Mouse (Mus musculus) kidney, embryonic 15.5 days (tissue): Measurements from ENCODE around the gene Kcnk5. TPM values are rescaled to one million over a fixed set of nuclear protein-coding genes. Genes with fewer than 3 reads are reported as not detected.

Experiments
- ATAC-seq: fragments of 200-750 bp; cut with Nextera tagmentation; replicated peaks from 2 replicates; pipeline ENCODE4 v1.8.0; 2017; ENCODE audit warnings: moderate TSS enrichment; ENCODE audit not compliant: low FRiP score
- H3K27ac ChIP-seq: fragments of 300-500 bp; sonication (generic); 2 replicates; pipeline ENCODE4 v1.5.1; 2015; ENCODE audit warnings: mild to moderate bottlenecking, inconsistent platforms
- H3K27me3 ChIP-seq: fragments of 300-500 bp; sonication (generic); 2 replicates; pipeline ENCODE4 v1.6.1; 2015; ENCODE audit warnings: inconsistent platforms
- H3K36me3 ChIP-seq: fragments of 300-500 bp; sonication (generic); 2 replicates; pipeline ENCODE4 v1.6.1; 2015; ENCODE audit warnings: inconsistent platforms
- H3K4me1 ChIP-seq: fragments of 300-500 bp; sonication (generic); 2 replicates; pipeline ENCODE4 v1.6.1; 2015; ENCODE audit warnings: inconsistent platforms
- H3K4me2 ChIP-seq: fragments of 300-500 bp; sonication (generic); 2 replicates; pipeline ENCODE4 v1.6.1; 2015; ENCODE audit warnings: moderate library complexity, mild to moderate bottlenecking, inconsistent platforms
- H3K4me3 ChIP-seq: fragments of 300-500 bp; sonication (generic); replicated peaks from 2 replicates; pipeline ENCODE4 v1.5.1; 2015; ENCODE audit warnings: mild to moderate bottlenecking, inconsistent platforms
- H3K9ac ChIP-seq: fragments of 300-500 bp; sonication (generic); 2 replicates; pipeline ENCODE4 v1.6.1; 2015; ENCODE audit warnings: mild to moderate bottlenecking, inconsistent platforms
- H3K9me3 ChIP-seq: fragments of 300-500 bp; sonication (generic); replicated peaks from 2 replicates; pipeline ENCODE4 v1.6.1; 2016; ENCODE audit warnings: inconsistent platforms
- WGBS: fragments of 180-500 bp; shearing (Covaris S2); methylation state at CpG from one replicate; pipeline ENCODE4 v1.1.7; 2015; ENCODE audit warnings: mixed read lengths; 5-methylcytosine and 5-hydroxymethylcytosine counted together
- polyA plus RNA-seq: library from polyadenylated mRNA; unstranded; fragments of >200 nt; fragmentation: Nextera tagmentation; extraction: Ambion mirVana; gene quantifications from 2 replicates; pipeline ENCODE4 v1.2.1, GENCODE M21; 2015

The Kcnk5 gene
- polyA plus RNA-seq, 1 experiment from 2014 or later = 17.3 TPM

DNA sequence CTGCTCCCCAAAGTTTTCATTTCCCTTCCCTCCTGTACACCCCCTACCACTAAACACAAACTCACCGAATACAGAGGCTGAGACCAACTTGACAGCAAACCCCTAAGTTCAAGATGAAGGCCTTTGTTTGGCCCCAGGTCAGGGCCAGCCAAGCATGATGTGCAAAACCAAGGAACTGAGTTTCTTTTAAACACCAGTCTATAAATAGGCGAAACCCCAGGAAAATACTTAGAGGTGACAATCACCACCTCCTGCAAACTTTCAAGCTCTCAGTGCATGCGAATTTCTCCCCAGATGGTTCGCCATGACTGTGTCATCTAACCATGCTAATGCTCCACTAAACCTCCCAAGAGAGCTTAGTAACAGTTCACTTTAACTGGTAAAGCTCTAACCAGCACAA lies 5.9 kb downstream of the Kcnk5 start:
- Histone ChIP-seq H3K4me3 (no peak overlapping the region), H3K9me3 (no peaks in the 10 kb centered on the region), H3K4me1 (peaks cover 58% of the 10 kb centered on the region), H3K27ac (no peak overlapping the region), H3K36me3 (no peaks in the 10 kb centered on the region), H3K9ac (no peak overlapping the region), H3K27me3 (no peaks in the 10 kb centered on the region), H3K4me2 (no peak overlapping the region)
- WGBS = 83% methylated on average over 4 of the region's 4 CpGs
- ATAC-seq = no peak

DNA sequence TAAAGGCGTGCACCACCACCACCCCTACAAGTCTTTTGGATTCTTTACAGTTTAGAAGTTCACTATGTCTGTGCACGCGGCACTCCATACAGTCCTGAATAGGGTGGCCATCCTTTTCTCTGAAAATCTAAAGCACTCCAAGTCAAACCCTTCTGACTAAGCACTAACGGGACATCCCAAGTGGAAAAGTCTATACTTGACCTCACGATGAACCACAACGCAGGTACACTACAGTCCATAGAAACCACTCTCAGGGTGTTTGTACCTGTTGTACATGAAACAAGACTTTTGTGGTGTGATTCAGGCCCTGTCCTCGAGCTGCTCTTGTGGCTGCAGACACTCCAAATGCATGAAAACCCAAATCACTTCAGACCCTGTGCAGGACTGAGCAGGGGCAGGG lies 6.5 kb downstream of the Kcnk5 start:
- Histone ChIP-seq H3K4me3 (no peak overlapping the region), H3K9me3 (no peaks in the 10 kb centered on the region), H3K27me3 (no peaks in the 10 kb centered on the region), H3K4me2 (no peak overlapping the region), H3K36me3 (no peaks in the 10 kb centered on the region), H3K9ac (no peak overlapping the region), H3K4me1 (peaks cover 52% of the 10 kb centered on the region), H3K27ac (no peak overlapping the region)
- WGBS = 91% methylated on average over 7 of the region's 7 CpGs
- no peak for ATAC-seq

GRCm38 (mm10) chr14:20174696-20175095 lies 6.9 kb downstream of the Kcnk5 start:
- Histone ChIP-seq H3K4me3 (no peak overlapping the region), H3K27me3 (no peaks in the 10 kb centered on the region), H3K9me3 (no peaks in the 10 kb centered on the region), H3K4me2 (no peak overlapping the region), H3K4me1 (peaks cover 47% of the 10 kb centered on the region), H3K9ac (no peak overlapping the region), H3K36me3 (no peaks in the 10 kb centered on the region), H3K27ac (no peak overlapping the region)
- ATAC-seq = no peak
- 87% methylated on average over 6 of the region's 6 CpGs for WGBS

DNA sequence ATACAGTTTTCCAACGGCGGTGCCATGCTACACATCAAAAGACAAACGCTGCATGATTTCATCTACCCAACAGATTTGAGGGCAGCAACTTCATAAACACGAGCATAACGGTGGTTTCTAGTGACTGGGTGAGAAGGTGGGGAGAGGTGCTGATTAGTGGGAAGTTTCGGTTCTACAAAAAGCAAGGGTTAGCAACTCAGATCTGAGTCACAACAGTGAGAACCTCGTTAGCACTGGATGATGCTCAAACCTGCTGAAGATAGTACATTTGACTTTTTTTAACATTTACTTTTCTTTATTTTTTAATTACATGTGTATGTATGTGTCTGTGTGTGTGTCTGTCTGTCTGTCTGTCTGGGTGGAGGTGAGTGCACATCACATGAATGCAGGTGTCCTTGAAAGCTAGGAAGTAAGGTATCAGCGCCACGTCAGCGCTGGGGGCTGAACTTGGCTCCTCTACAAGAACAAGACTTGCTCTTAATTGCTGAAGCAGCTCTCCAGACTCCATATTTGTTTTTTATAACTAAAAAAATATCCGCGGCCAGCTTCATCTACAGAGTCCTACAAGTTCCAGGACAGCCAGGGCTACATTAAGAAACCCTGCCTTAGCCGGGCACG lies 7.6 kb downstream of the Kcnk5 start:
- H3K27ac ChIP-seq = no peak overlapping the region
- ATAC-seq = no peak
- H3K27me3 ChIP-seq = no peaks in the 10 kb centered on the region
- no peaks in the 10 kb centered on the region for H3K9me3 ChIP-seq
- peaks cover 40% of the 10 kb centered on the region for H3K4me1 ChIP-seq
- no peak overlapping the region for H3K4me3 ChIP-seq
- no peak overlapping the region for H3K9ac ChIP-seq
- WGBS = 93% methylated on average over 14 of the region's 14 CpGs
- no peaks in the 10 kb centered on the region for H3K36me3 ChIP-seq
- H3K4me2 ChIP-seq = no peak overlapping the region

DNA sequence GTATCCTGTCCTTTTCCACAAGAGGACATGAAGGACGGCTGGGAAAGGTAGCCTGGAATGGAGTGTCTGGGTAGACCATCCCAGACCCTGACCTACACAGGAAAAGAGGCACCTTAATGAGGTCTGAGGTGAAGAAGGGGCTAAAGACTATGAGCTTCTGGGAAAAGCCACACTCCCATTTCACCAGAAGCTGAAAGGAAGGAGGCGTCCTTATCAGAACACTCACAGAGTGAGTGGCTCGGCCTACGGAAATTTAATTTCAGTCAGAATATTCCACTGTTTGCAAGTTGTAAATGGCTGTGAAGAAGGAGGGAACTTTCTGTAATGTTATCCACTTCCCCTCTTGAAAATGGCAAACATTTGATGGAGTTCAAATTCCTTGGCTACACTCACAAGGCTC lies 8.7 kb downstream of the Kcnk5 start:
- 40% methylated on average over 4 of the region's 4 CpGs for WGBS
- no peak for ATAC-seq
- Histone ChIP-seq H3K4me3 (no peak overlapping the region), H3K36me3 (no peaks in the 10 kb centered on the region), H3K4me1 (peaks cover 40% of the 10 kb centered on the region), H3K27me3 (no peaks in the 10 kb centered on the region), H3K9me3 (no peaks in the 10 kb centered on the region), H3K9ac (no peak overlapping the region), H3K4me2 (no peak overlapping the region), H3K27ac (0 out of 2 replicates have a peak overlapping the region, but pooled peaks have one; percentile 45)

DNA sequence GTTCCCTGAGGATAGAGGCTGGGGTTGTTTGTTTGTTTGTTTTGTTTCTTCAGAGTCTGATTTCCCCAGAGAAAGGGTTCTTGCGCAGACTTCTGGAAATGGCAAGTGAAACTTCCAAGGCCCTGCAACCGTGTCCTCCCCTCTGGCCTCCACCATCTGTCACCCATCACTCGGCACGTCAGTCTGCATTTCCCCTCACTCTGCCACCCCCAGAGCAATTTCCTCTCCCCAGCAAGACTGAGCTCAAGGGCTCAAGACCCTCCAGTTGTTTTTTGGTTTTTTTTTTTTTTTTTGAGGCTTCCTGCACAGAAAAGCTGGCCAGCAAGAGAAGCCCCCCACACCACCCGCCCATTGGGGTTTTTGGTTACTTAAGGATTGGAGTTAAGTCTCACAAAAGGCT lies 9.1 kb downstream of the Kcnk5 start:
- no peak overlapping the region for H3K9ac ChIP-seq
- no peak overlapping the region for H3K4me2 ChIP-seq
- H3K4me3 ChIP-seq = no peak overlapping the region
- no peaks in the 10 kb centered on the region for H3K9me3 ChIP-seq
- H3K4me1 ChIP-seq = peaks cover 40% of the 10 kb centered on the region
- no peak for ATAC-seq
- 34% methylated on average over 5 of the region's 5 CpGs for WGBS
- H3K36me3 ChIP-seq = no peaks in the 10 kb centered on the region
- H3K27ac ChIP-seq = 0 out of 2 replicates have a peak overlapping the region, but pooled peaks have one; percentile 45
- no peaks in the 10 kb centered on the region for H3K27me3 ChIP-seq

- peaks cover 42% of the 10 kb centered on the region for H3K4me1 ChIP-seq
- no peaks in the 10 kb centered on the region for H3K27me3 ChIP-seq
- H3K4me2 ChIP-seq = no peak overlapping the region
- H3K9me3 ChIP-seq = no peaks in the 10 kb centered on the region
- 77% methylated on average over 3 of the region's 3 CpGs for WGBS
- ATAC-seq = no peak
- H3K9ac ChIP-seq = no peak overlapping the region
- no peak overlapping the region for H3K27ac ChIP-seq
- H3K4me3 ChIP-seq = no peak overlapping the region
- H3K36me3 ChIP-seq = no peaks in the 10 kb centered on the region
Observed at GRCm38 (mm10) chr14:20171840-20172239, 9.8 kb downstream of the Kcnk5 start.

- ATAC-seq = no peak
- Histone ChIP-seq H3K4me2 (no peak overlapping the region), H3K27me3 (no peaks in the 10 kb centered on the region), H3K4me1 (peaks cover 68% of the 10 kb centered on the region), H3K4me3 (no peak overlapping the region), H3K9ac (no peak overlapping the region), H3K9me3 (no peaks in the 10 kb centered on the region), H3K36me3 (no peaks in the 10 kb centered on the region), H3K27ac (no peak overlapping the region)
- 86% methylated on average over 4 of the region's 4 CpGs for WGBS
Observed at GRCm38 (mm10) chr14:20169251-20169650, 12.4 kb downstream of the Kcnk5 start.

GRCm38 (mm10) chr14:20168478-20168877 lies 13.1 kb downstream of the Kcnk5 start:
- no peak overlapping the region for H3K9ac ChIP-seq

DNA sequence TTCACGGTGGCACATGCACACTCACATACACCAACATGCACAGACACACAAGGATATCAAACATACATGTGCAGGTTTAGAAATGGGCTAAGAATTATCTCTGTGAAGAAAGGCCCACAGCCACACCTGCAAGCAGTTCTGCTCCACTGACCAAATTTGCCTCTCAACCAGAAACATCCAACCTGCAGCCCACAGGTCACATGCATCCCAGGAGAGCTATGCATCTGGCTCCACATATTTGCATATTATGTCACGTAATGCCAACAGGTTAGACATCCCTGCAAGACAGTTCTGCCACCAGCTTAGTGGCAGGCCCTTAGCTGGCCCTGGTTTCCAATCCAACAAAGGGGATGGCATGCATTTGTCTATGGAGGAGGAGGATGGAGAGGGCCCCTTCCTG lies 13.6 kb downstream of the Kcnk5 start:
- 84% methylated on average over 2 of the region's 2 CpGs for WGBS
- Histone ChIP-seq H3K27ac (no peak overlapping the region), H3K4me2 (no peak overlapping the region), H3K4me3 (no peak overlapping the region), H3K4me1 (peaks cover 72% of the 10 kb centered on the region), H3K9ac (no peak overlapping the region), H3K36me3 (no peaks in the 10 kb centered on the region), H3K9me3 (no peaks in the 10 kb centered on the region), H3K27me3 (no peaks in the 10 kb centered on the region)
- no peak for ATAC-seq

More at GRCm38 (mm10) chr14:20168478-20168877, 13.1 kb downstream of the Kcnk5 start:
- no peaks in the 10 kb centered on the region for H3K9me3 ChIP-seq
- H3K4me3 ChIP-seq = no peak overlapping the region
- no peaks in the 10 kb centered on the region for H3K27me3 ChIP-seq
- no peak for ATAC-seq
- WGBS = 84% methylated on average over 1 of the region's 1 CpGs
- H3K4me1 ChIP-seq = peaks cover 72% of the 10 kb centered on the region
- H3K36me3 ChIP-seq = no peaks in the 10 kb centered on the region
- H3K27ac ChIP-seq = no peak overlapping the region
- H3K4me2 ChIP-seq = no peak overlapping the region

DNA sequence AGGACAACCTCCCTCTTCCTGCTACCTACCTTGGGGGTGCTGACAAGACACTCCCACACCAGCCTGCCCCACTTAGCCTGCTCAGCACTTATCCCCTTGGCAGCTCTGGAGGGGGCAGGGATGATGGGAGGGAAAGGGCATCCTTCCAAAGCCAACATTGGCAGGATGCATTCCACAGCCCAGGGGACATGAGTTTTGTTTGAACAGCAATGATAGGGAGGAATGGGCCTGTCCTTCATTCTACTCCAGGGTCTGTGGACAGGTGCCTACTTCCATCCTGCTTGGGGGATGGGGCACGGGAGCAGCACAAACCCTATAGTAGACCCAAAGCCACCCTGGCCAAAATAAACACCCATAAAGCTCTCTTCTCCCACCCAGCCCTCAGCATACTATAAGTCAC lies 16.2 kb downstream of the Kcnk5 start:
- no peak overlapping the region for H3K9ac ChIP-seq
- no peaks in the 10 kb centered on the region for H3K9me3 ChIP-seq
- 24% methylated on average over 1 of the region's 1 CpGs for WGBS
- H3K27me3 ChIP-seq = no peaks in the 10 kb centered on the region
- no peaks in the 10 kb centered on the region for H3K36me3 ChIP-seq
- H3K4me1 ChIP-seq = peaks cover 81% of the 10 kb centered on the region
- no peak overlapping the region for H3K4me2 ChIP-seq
- H3K27ac ChIP-seq = peak overlapping the region; percentile 61
- ATAC-seq = peak; percentile 38
- H3K4me3 ChIP-seq = no peak overlapping the region

GRCm38 (mm10) chr14:20164438-20164837 lies 17.2 kb downstream of the Kcnk5 start:
- Histone ChIP-seq H3K36me3 (no peaks in the 10 kb centered on the region), H3K9ac (no peak overlapping the region), H3K4me1 (peaks cover 91% of the 10 kb centered on the region), H3K9me3 (no peaks in the 10 kb centered on the region), H3K27ac (peak overlapping the region; percentile 61; the same call in 1 of the 2 replicates), H3K4me2 (no peak overlapping the region), H3K4me3 (no peak overlapping the region), H3K27me3 (no peaks in the 10 kb centered on the region)
- 72% methylated on average over 7 of the region's 7 CpGs for WGBS
- 0 out of 2 replicates have a peak, but pooled peaks have one; percentile 26 for ATAC-seq

GRCm38 (mm10) chr14:20162686-20163085 lies 18.9 kb downstream of the Kcnk5 start:
- H3K36me3 ChIP-seq = no peaks in the 10 kb centered on the region
- H3K4me2 ChIP-seq = no peak overlapping the region
- no peaks in the 10 kb centered on the region for H3K27me3 ChIP-seq
- H3K9me3 ChIP-seq = no peaks in the 10 kb centered on the region
- no peak overlapping the region for H3K9ac ChIP-seq
- peak overlapping the region; percentile 15; the same call in 1 of the 2 replicates for H3K27ac ChIP-seq
- no peak for ATAC-seq
- 60% methylated on average over 6 of the region's 6 CpGs for WGBS
- H3K4me3 ChIP-seq = no peak overlapping the region
- H3K4me1 ChIP-seq = peaks cover 95% of the 10 kb centered on the region
